Mouse (Mus musculus) lung, postnatal 0 days (tissue): ENCODE data around the gene Cdc6.

Experiments
- CTCF ChIP-seq: IDR thresholded peaks from 2 replicates; pipeline ENCODE4 v1.5.1; 2016; ENCODE audit warnings: antibody characterized with exemption, mild to moderate bottlenecking
- EP300 ChIP-seq: IDR thresholded peaks from 2 replicates; pipeline ENCODE4 v1.6.1; 2016; ENCODE audit warnings: antibody characterized with exemption, mild to moderate bottlenecking, control low read depth

- no peak for TF ChIP-seq CTCF
- TF ChIP-seq EP300, result no peak
Measured at GRCm38 (mm10) chr11:98905583-98905982, 2.0 kb upstream of the Cdc6 start.
